In the genomic region with DNA sequence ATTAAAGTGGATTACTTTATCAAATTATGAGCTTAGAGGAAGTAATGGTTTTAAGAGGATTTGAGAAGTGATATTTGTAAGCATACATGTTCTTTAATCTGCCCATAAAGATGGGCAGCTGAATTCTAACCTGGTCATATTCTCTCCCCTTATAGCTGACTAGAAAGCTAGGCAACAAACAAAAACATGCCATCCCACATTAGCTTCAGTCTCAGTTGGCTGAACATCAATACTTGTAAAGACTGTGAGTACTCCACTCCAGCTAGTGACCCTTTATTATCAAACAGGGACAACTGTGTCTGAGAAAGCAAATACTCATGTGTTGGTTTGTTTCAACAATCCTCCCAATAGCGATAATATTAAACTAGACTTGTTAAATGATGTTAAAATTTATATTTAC, we compare ENCODE assay signal across 11 mouse cellular contexts.
"Had no signal": no experiment of that assay in that cellular context is flagged by ENCODE, and none has a peak within 500 bp of the region (broad histone marks: within the 10 kb centered on the region; RNA-seq: fewer than 3 reads in every experiment).

No protein-coding gene starts in this region.

- DNase-seq: right cerebral cortex, adult 18-20 months; right cerebral cortex, postnatal 14 days; right cerebral cortex, postnatal 25 days; right cerebral cortex, postnatal 4 days; spleen, adult 18-20 months; thymus, adult 18-20 months; thymus, adult 2 months; thymus, postnatal 14 days; thymus, postnatal 25 days; thymus, postnatal 36 days; thymus, postnatal 4 days had no signal
